Mouse (Mus musculus) effector memory CD4-positive, alpha-beta T cell, adult 7 months (primary cell): ENCODE results near the gene 1700020L24Rik. TPM values are rescaled to one million over a fixed set of nuclear protein-coding genes. Genes with fewer than 3 reads are reported as not detected.

Source experiments
- polyA plus RNA-seq: library from polyadenylated mRNA; unstranded; fragments of 100-300 nt; shearing (Covaris generic); gene quantifications from one replicate; pipeline ENCODE4 v1.2.1, GENCODE M21; 2017

The 1700020L24Rik gene
- polyA plus RNA-seq, result 1.1 TPM

DNA sequence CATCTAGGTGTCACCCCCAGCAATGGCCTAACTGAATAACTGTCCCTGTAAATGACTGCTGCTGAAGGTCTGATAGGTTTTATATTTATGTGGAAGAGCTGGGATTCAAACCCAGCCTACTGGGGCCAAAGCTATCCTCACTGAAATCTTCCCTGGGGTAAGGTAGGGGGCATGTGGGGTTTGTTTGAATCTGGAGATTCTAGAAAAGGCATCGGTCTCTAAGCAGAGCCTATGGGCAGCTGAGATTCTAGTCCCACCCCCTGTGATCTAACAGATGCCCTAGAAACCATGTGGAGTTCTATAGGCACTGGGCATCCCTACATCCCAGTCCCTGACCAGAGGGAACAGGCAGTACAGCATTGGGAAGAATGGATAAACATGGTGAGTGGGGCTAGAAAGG lies at the start of gene 1700020L24Rik:
Gene 1700020L24Rik (plus strand): TSS at position 301 of the 400 bp plus-strand sequence.

DNA sequence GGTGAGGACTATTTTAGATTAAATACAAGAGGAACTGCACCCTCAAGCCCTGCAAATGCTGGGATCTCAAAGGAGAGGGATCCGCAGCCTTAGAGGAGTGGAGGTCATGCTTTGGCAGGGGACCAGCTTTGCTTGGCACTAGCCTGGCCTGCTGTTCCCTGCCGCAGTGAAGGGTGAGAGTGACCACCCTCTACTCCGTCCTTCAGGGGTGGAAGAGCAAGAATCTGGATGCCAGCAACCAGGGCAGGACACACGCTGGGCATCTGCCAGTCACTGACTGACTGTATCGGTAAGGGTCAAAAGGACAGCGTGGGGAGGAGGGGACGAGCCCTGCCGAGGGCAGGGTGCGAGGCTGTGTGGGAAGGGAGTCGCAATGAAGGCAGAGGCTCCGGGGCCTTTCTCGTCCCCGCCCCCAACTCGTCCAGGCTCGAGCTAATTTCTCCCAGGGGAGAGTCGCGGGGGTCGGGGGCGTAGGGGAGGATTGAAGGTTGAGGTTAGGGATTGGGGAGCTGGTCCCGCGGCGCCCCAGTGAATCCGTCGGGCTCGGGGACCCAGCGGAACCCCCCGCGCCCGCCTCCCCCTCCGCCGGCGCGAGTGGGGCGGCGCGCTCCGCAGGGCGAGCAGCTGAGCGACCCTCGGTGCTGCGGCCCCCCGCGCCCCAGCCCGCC lies 28.3 kb upstream of the 1700020L24Rik start, which contains the start of gene Rasl10b:
Gene Rasl10b (plus strand): TSS at position 51 of the 668 bp plus-strand sequence.

DNA sequence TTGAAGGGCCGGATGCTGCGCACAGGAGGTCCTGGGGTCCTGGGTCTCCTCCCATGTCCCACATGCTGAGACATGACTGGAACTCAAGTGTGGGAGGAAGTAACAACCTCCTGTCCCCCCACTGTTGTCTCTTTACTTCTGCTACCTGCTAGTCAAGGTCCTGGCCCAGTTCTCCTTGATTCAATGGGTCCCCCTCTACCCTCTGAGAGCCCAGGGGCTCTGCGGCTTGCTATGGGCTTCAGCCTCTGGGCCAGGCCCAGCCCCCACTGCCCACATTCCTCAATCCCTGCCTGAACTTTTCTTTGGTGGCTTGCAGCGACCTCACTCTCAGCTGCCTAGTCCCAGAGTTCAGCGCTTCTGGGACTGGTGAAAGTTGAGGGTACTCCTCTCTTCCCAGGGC lies 8.1 kb upstream of the 1700020L24Rik start, which contains the start of gene Gas2l2:
Gene Gas2l2 (minus strand): TSS at position 101 of the 400 bp plus-strand sequence.

DNA sequence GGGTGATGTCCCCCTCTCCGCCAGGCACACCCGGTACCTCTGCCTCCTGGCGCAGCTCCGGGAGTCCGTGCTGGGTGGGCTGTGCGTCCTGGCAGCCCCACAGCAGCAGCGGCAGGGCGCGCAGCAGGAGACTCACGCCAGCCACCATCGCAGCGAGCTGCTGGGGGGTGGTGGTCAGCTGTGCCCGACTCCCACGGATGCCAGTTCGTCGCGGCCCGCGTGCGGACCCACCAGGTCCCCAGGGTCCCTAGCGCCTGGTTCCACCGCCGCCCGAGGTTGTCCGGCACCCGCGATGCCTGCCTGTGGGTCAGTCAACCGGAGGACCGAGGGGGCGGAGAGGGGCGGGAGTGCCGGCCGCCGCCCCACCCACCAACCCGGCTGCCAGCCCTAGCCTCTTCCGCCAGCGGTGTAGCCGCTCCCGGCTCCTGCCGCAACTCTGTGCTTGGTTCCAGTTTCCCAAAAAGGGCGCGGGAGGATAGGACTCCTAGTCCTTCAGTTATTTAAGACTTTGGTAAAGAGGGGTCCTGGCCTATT lies 25.3 kb downstream of the 1700020L24Rik start, which contains the start of gene Mmp28:
Gene Mmp28 (minus strand): TSS at position 361 of the 534 bp plus-strand sequence.

DNA sequence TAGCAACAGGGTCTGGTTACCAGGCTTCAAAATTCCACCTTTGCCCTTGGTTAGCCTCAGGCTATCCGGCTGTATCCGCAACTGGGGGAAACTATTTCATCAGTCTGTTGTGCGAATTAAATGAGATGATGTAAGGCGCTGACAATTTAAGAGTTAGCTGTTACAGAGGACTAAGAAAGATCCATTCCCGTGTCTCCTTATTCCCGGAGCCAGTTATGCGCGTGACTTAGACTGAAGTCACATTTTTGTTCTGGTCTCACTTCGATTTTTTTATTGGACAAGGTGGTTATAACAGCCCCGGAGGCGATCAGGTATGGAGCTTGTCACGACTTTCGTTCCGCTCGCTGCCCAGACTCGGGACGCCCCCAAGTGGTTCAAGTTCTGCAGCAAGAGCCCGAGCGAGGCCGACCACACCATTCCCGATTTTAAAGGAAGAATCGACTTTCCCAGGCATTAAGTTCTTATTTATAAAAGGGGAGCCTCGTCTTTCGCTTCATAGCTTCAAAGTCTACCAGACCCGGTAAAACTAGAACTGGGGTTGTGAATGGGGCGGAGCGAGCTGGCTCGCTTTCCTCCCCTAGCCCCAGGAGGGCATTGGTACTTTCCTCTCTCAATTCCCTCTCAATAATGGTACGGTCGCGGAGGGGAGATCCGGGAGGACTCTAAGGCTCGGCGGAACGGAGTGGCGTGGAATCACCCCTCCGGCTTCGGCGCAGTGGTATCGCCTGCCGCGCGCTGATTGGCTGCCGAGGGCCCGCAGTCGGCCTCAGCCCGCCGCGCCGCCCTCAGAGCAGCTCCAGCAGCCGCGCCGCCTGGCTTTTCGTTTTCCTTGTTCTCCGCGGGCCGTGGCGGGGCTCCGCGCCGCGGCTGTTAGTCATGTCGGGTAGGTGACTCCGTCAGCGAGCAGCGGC lies 35.1 kb downstream of the 1700020L24Rik start, which contains the start of gene Taf15:
Gene Taf15 (plus strand): TSS at position 763 of the 911 bp plus-strand sequence.

Other genes starting within 250 kb of the 1700020L24Rik start
- gene Slfn3, start 246.3 kb upstream of the 1700020L24Rik start, polyA plus RNA-seq, result 2.0 TPM
- not detected for gene Slfn14, start 151.0 kb upstream of the 1700020L24Rik start, polyA plus RNA-seq
- 41.8 TPM for gene Ap2b1, start 138.7 kb upstream of the 1700020L24Rik start, polyA plus RNA-seq
- 12.9 TPM for gene Pex12, start 135.1 kb upstream of the 1700020L24Rik start, polyA plus RNA-seq
- gene Rasl10b, start 28.5 kb upstream of the 1700020L24Rik start, polyA plus RNA-seq, result not detected
- 0.29 TPM for gene Gas2l2, start 8.2 kb upstream of the 1700020L24Rik start, polyA plus RNA-seq
- not detected for gene Mmp28, start 25.4 kb downstream of the 1700020L24Rik start, polyA plus RNA-seq
- 21.3 TPM for gene Taf15, start 35.4 kb downstream of the 1700020L24Rik start, polyA plus RNA-seq
- gene Heatr9, start 84.5 kb downstream of the 1700020L24Rik start, polyA plus RNA-seq, result 1.3 TPM
- 3,826 TPM for gene Ccl5, start 92.8 kb downstream of the 1700020L24Rik start, polyA plus RNA-seq
- 1.7 TPM for gene Ccl9, start 141.0 kb downstream of the 1700020L24Rik start, polyA plus RNA-seq
- gene Ccl6, start 155.4 kb downstream of the 1700020L24Rik start, polyA plus RNA-seq, result not detected
- not detected for gene Rpl9-ps1, start 207.9 kb downstream of the 1700020L24Rik start, polyA plus RNA-seq
- gene Ccl3, start 211.7 kb downstream of the 1700020L24Rik start, polyA plus RNA-seq, result 45.8 TPM
- 203 TPM for gene Ccl4, start 224.9 kb downstream of the 1700020L24Rik start, polyA plus RNA-seq